Mouse (Mus musculus) small intestine, adult 2 months (tissue): ENCODE results near the gene Rptor.

Experiments used
- CTCF ChIP-seq: fragments of 200-500 bp; IDR thresholded peaks from 2 replicates; pipeline ENCODE4 v1.5.1; 2012; ENCODE audit warnings: low read depth, mild to moderate bottlenecking, control low read depth, inconsistent platforms, low read length, moderate library complexity, mixed read lengths; ENCODE audit not compliant: insufficient replicate concordance, insufficient read length; ENCODE audit errors: extremely low read depth
- POLR2A ChIP-seq: fragments of 200-500 bp; IDR thresholded peaks from 2 replicates; pipeline ENCODE4 v1.6.1; 2012; ENCODE audit warnings: low read depth, mild to moderate bottlenecking, control low read depth, inconsistent platforms, low read length, moderate library complexity

DNA sequence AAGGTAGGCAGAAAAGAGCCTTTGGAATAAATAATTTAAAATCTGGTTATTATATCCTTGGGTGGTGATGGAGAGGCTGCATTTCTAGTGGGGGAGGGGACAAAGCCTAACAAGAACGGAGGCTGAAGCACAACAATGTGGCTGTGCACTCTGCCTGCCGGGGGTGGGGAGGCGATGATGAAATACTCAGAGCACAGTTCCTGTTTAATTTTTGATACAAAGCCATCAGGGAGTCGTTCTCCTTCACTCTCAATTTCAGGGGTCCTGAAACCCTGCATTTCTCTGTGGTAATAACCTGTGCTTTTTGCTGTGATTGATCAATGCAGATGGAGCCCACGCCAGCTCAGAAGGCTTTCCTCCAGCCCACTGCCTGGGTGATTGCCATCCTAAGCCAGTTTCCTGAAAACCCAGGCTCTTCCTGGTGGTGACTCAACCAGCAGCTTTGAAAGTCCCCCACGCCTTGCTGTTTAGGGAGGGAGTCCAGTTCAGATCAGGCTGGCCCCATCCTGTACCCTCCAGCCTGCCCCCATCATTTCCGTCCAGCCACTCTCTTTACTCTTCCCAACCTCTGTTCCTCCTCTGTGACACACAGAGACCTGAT, 204.8 kb downstream of the Rptor start:
- TF ChIP-seq CTCF = no peak
- no peak for TF ChIP-seq POLR2A
